Comparison of ENCODE assay signal across 15 mouse cellular contexts in the genomic region with DNA sequence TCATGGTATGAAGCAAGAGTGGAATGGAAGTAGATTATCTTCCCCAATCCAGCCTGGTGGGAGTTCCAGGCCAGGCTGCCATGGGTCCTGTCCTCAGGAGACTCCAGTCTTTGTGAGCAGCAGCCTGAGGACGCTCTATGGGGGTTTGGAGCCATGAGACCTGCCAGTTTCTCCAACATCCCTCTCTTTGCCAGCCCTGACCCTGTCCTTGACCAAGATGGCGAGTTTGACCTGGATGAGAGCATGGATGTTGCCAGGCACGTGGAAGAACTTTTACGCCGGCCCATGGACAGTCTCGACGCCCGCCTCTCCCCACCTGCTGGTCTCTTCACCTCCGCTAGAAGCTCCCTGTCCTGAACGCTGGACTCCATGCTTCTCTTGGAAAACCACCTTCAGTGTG.
"Had no signal": no experiment of that assay in that cellular context is flagged by ENCODE, and none has a peak within 500 bp of the region (broad histone marks: within the 10 kb centered on the region; RNA-seq: fewer than 3 reads in every experiment).

No protein-coding gene starts in this region.

- DNase-seq: retina, postnatal 1 day; right cerebral cortex, adult 18-20 months; right cerebral cortex, postnatal 14 days; right cerebral cortex, postnatal 25 days; right cerebral cortex, postnatal 4 days; spleen, adult 18-20 months; thymus, adult 18-20 months; thymus, adult 2 months; thymus, postnatal 14 days; thymus, postnatal 25 days; thymus, postnatal 36 days; thymus, postnatal 4 days had no signal

- H3K4me1 ChIP-seq: neural tube, embryonic 15.5 days had no signal

- H3K4me3 ChIP-seq: neural tube, embryonic 15.5 days; stomach, embryonic 15.5 days had no signal

- H3K27ac ChIP-seq: neural tube, embryonic 15.5 days; stomach, embryonic 15.5 days; stomach, postnatal 0 days had no signal

- H3K9ac ChIP-seq: neural tube, embryonic 15.5 days; stomach, embryonic 15.5 days had no signal

- H3K27me3 ChIP-seq: neural tube, embryonic 15.5 days; stomach, embryonic 15.5 days had no signal

- H3K4me2 ChIP-seq: neural tube, embryonic 15.5 days; stomach, embryonic 15.5 days had no signal

- H3K9me3 ChIP-seq: neural tube, embryonic 15.5 days; stomach, embryonic 15.5 days had no signal
